Mouse (Mus musculus): ENCODE data around the gene Nprl3.

- TF ChIP-seq GATA1 (IDR thresholded peaks at IDR 0.05; ENCODE audit: borderline replicate concordance, low read length) (no peak), FLI1 (IDR thresholded peaks at IDR 0.05; ENCODE audit: low read length) (no peak)
Observed at GRCm38 (mm10) chr11:32242209-32242608, 25.3 kb downstream of the Nprl3 start.
